Mouse (Mus musculus) kidney, embryonic 16.5 days (tissue): ENCODE results near the gene C77080. TPM values are rescaled to one million over a fixed set of nuclear protein-coding genes. Genes with fewer than 3 reads are reported as not detected.
"Not testable (repeated sequence)": the region's sequence is repeated elsewhere in the genome, so short reads cannot be mapped to it uniquely, and the experiment has no call there.

Source experiments
- ATAC-seq: fragments of 200-750 bp; cut with Nextera tagmentation; 2 replicates; pipeline ENCODE4 v1.8.0; 2017; ENCODE audit warnings: moderate TSS enrichment; ENCODE audit not compliant: low FRiP score, low TSS enrichment
- H3K27ac ChIP-seq: fragments of 300-500 bp; sonication (generic); 2 replicates; pipeline ENCODE4 v1.5.1; 2014; ENCODE audit warnings: low read length
- H3K27me3 ChIP-seq: fragments of 300-500 bp; sonication (generic); 2 replicates; pipeline ENCODE4 v1.6.1; 2014; ENCODE audit warnings: low read length, control low read depth, mixed read lengths; ENCODE audit not compliant: insufficient read depth
- H3K36me3 ChIP-seq: fragments of 300-500 bp; sonication (generic); 2 replicates; pipeline ENCODE4 v1.6.1; 2014; ENCODE audit warnings: low read length, control low read depth, mixed read lengths; ENCODE audit not compliant: insufficient read depth
- H3K4me1 ChIP-seq: fragments of 300-500 bp; sonication (generic); 2 replicates; pipeline ENCODE4 v1.6.1; 2014; ENCODE audit warnings: low read length, control low read depth, mixed read lengths; ENCODE audit not compliant: insufficient read depth
- H3K4me2 ChIP-seq: fragments of 300-500 bp; sonication (generic); replicated peaks from 2 replicates; pipeline ENCODE4 v1.6.1; 2014; ENCODE audit warnings: low read depth, low read length
- H3K4me3 ChIP-seq: fragments of 300-500 bp; sonication (generic); 2 replicates; pipeline ENCODE4 v1.5.1; 2014; ENCODE audit warnings: mild to moderate bottlenecking, low read length
- H3K9ac ChIP-seq: fragments of 300-500 bp; sonication (generic); replicated peaks from 2 replicates; pipeline ENCODE4 v1.6.1; 2014; ENCODE audit warnings: low read length
- H3K9me3 ChIP-seq: fragments of 300-500 bp; sonication (generic); 2 replicates; pipeline ENCODE4 v1.6.1; 2016; ENCODE audit warnings: low read length, control low read depth
- WGBS: fragments of 180-500 bp; shearing (Covaris S2); extraction: QIAGEN DNeasy Blood & Tissue Kit; methylation state at CpG from one replicate; pipeline ENCODE4 v1.1.7; 2014; 5-methylcytosine and 5-hydroxymethylcytosine counted together
- polyA plus RNA-seq: library from polyadenylated mRNA; unstranded; fragments of >200 nt; fragmentation: Nextera tagmentation; extraction: Ambion mirVana; gene quantifications from 2 replicates; pipeline ENCODE4 v1.2.1, GENCODE M21; 2015

C77080 gene
- polyA plus RNA-seq, 1 experiment from 2014 or later, result 10.4 TPM

- peaks cover 46% of the 10 kb centered on the region for H3K36me3 ChIP-seq
- peak overlapping the region; percentile 50; the same call in 1 of the 2 replicates for H3K9ac ChIP-seq
- no peaks in the 10 kb centered on the region for H3K27me3 ChIP-seq
- peak; percentile 58 for ATAC-seq
- peak overlapping the region; percentile 24 for H3K4me3 ChIP-seq
- peaks cover 42% of the 10 kb centered on the region for H3K4me1 ChIP-seq
- no peak overlapping the region for H3K27ac ChIP-seq
- no peaks in the 10 kb centered on the region for H3K9me3 ChIP-seq
- 38% methylated on average over 55 of the region's 55 CpGs for WGBS
- H3K4me2 ChIP-seq, result peak overlapping the region; percentile 51
Measured at GRCm38 (mm10) chr4:129223421-129224281, 37.6 kb downstream of the C77080 start.

- Histone ChIP-seq H3K4me2 (no peak overlapping the region), H3K9ac (0 out of 2 replicates have a peak overlapping the region, but pooled peaks have one; percentile 18), H3K9me3 (no peaks in the 10 kb centered on the region), H3K4me1 (peaks cover 30% of the 10 kb centered on the region), H3K27me3 (no peaks in the 10 kb centered on the region), H3K36me3 (peaks cover 60% of the 10 kb centered on the region), H3K4me3 (no peak overlapping the region), H3K27ac (no peak overlapping the region)
- ATAC-seq, result no peak
- WGBS, result 77% methylated on average over 30 of the region's 31 CpGs
Measured at GRCm38 (mm10) chr4:129222019-129222925, 38.9 kb downstream of the C77080 start.

- no peaks in the 10 kb centered on the region for H3K9me3 ChIP-seq
- H3K4me3 ChIP-seq, result no peak overlapping the region
- H3K27ac ChIP-seq, result no peak overlapping the region
- no peak overlapping the region for H3K4me2 ChIP-seq
- peaks cover 21% of the 10 kb centered on the region for H3K4me1 ChIP-seq
- H3K27me3 ChIP-seq, result no peaks in the 10 kb centered on the region
- peaks cover 68% of the 10 kb centered on the region for H3K36me3 ChIP-seq
- ATAC-seq, result no peak
- WGBS, result 80% methylated on average over 23 of the region's 23 CpGs
- no peak overlapping the region for H3K9ac ChIP-seq
Measured at GRCm38 (mm10) chr4:129221097-129222010, 39.9 kb downstream of the C77080 start.

GRCm38 (mm10) chr4:129220376-129221089 is 40.7 kb downstream of the C77080 start:
- no peaks in the 10 kb centered on the region for H3K27me3 ChIP-seq
- WGBS, result 78% methylated on average over 7 of the region's 7 CpGs
- H3K4me2 ChIP-seq, result no peak overlapping the region
- no peak overlapping the region for H3K9ac ChIP-seq
- H3K4me1 ChIP-seq, result peaks cover 14% of the 10 kb centered on the region
- H3K36me3 ChIP-seq, result peaks cover 73% of the 10 kb centered on the region
- H3K9me3 ChIP-seq, result no peaks in the 10 kb centered on the region
- H3K27ac ChIP-seq, result no peak overlapping the region
- no peak overlapping the region for H3K4me3 ChIP-seq
- no peak for ATAC-seq

- ATAC-seq, result no peak
- no peaks in the 10 kb centered on the region for H3K9me3 ChIP-seq
- H3K27ac ChIP-seq, result no peak overlapping the region
- H3K27me3 ChIP-seq, result no peaks in the 10 kb centered on the region
- H3K4me3 ChIP-seq, result no peak overlapping the region
- H3K4me2 ChIP-seq, result no peak overlapping the region
- no peak overlapping the region for H3K9ac ChIP-seq
- H3K4me1 ChIP-seq, result peaks cover 13% of the 10 kb centered on the region
- 88% methylated on average over 10 of the region's 10 CpGs for WGBS
- H3K36me3 ChIP-seq, result peaks cover 75% of the 10 kb centered on the region
Measured at GRCm38 (mm10) chr4:129219198-129219597, 42.0 kb downstream of the C77080 start.

GRCm38 (mm10) chr4:129218569-129219175 is 42.5 kb downstream of the C77080 start:
- peaks cover 80% of the 10 kb centered on the region for H3K36me3 ChIP-seq
- no peak overlapping the region for H3K27ac ChIP-seq
- H3K9me3 ChIP-seq, result no peaks in the 10 kb centered on the region
- no peak overlapping the region for H3K9ac ChIP-seq
- no peaks in the 10 kb centered on the region for H3K27me3 ChIP-seq
- WGBS, result 80% methylated on average over 7 of the region's 7 CpGs
- no peak for ATAC-seq
- no peak overlapping the region for H3K4me2 ChIP-seq
- H3K4me1 ChIP-seq, result peaks cover 10% of the 10 kb centered on the region
- H3K4me3 ChIP-seq, result no peak overlapping the region

- peaks cover 87% of the 10 kb centered on the region for H3K36me3 ChIP-seq
- WGBS, result 71% methylated on average over 3 of the region's 3 CpGs
- H3K4me2 ChIP-seq, H3K4me3 ChIP-seq, ATAC-seq, H3K9me3 ChIP-seq, H3K9ac ChIP-seq, H3K27ac ChIP-seq, H3K27me3 ChIP-seq, H3K4me1 ChIP-seq: not testable (repeated sequence)
Measured at GRCm38 (mm10) chr4:129212486-129212885, 48.7 kb downstream of the C77080 start.

GRCm38 (mm10) chr4:129211461-129211860 is 49.7 kb downstream of the C77080 start:
- H3K27me3 ChIP-seq, result no peaks in the 10 kb centered on the region
- no peak overlapping the region for H3K4me2 ChIP-seq
- WGBS, result 88% methylated on average over 4 of the region's 4 CpGs
- no peak overlapping the region for H3K4me3 ChIP-seq
- H3K36me3 ChIP-seq, result peaks cover 88% of the 10 kb centered on the region
- no peak for ATAC-seq
- H3K27ac ChIP-seq, result no peak overlapping the region
- no peak overlapping the region for H3K9ac ChIP-seq
- H3K4me1 ChIP-seq, result no peaks in the 10 kb centered on the region
- H3K9me3 ChIP-seq, result no peaks in the 10 kb centered on the region
